1 mouse cellular context compared by ENCODE assay signal in the genomic region with DNA sequence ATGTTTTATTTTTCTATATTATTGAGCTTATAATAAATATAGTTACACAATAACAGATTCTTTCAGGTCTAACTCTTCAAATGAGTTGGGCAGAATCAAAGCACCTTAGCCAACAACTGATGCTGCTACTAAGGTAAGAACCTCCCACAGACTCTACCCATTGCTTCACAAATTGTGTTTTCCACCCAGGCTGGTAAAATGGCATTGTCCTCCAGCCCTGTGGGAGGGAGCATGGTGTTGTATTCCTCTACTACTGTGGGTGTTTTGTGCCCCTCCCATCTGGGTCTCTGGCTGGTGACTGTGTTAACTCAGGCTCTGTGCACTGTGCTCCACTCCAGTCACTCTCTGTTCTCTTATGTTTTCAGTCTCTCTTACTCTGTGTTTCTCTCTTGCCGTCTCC.
TF ChIP-seq lines count a peak whose summit lies in the region.

No protein-coding gene starts in this region.

TF ChIP-seq in CH12.LX, 34 proteins besides CTCF, POLR2A, EP300 and RAD21:
- no peak for TF ChIP-seq SIN3A (IDR thresholded peaks at IDR 0.05; ENCODE audit: low read length)
- TF ChIP-seq ZMIZ1 (IDR thresholded peaks at IDR 0.05; ENCODE audit: low read depth, low read length): no peak
- TF ChIP-seq HCFC1 (IDR thresholded peaks at IDR 0.05; ENCODE audit: low read depth, low read length): no peak
- TF ChIP-seq MAZ (IDR thresholded peaks at IDR 0.05; ENCODE audit: low read depth, low read length): no peak
- no peak for TF ChIP-seq NRF1 (IDR thresholded peaks at IDR 0.05; ENCODE audit: low read depth, low read length)
- no peak for TF ChIP-seq E2F4 (IDR thresholded peaks at IDR 0.05; ENCODE audit: insufficient replicate concordance, low read depth, low read length)
- TF ChIP-seq ZNF384 (IDR thresholded peaks at IDR 0.05; ENCODE audit: low read depth, low read length): no peak
- no peak for TF ChIP-seq POLR2AphosphoS2 (IDR thresholded peaks at IDR 0.05; ENCODE audit: low read depth, low read length)
- TF ChIP-seq ELF1 (IDR thresholded peaks at IDR 0.05; ENCODE audit: low read depth, low read length): no peak
- TF ChIP-seq BHLHE40 (IDR thresholded peaks at IDR 0.05; ENCODE audit: low read depth, low read length): no peak
- no peak for TF ChIP-seq IRF4 (IDR thresholded peaks at IDR 0.05; ENCODE audit: low read depth, low read length)
- no peak for TF ChIP-seq GABPA (IDR thresholded peaks at IDR 0.05; ENCODE audit: insufficient replicate concordance, low read depth, low read length)
- TF ChIP-seq TBP (conservative IDR thresholded peaks at IDR 0.05; ENCODE audit: low read depth, low read length): no peak
- no peak for TF ChIP-seq TCF12 (IDR thresholded peaks at IDR 0.05; ENCODE audit: low read depth, low read length)
- no peak for TF ChIP-seq MXI1 (IDR thresholded peaks at IDR 0.05; ENCODE audit: low read depth, low read length)
- no peak for TF ChIP-seq ETS1 (conservative IDR thresholded peaks at IDR 0.05; ENCODE audit: low read depth, low read length)
- no peak for TF ChIP-seq SMC3 (IDR thresholded peaks at IDR 0.05; ENCODE audit: low read depth, low read length)
- TF ChIP-seq MEF2A (IDR thresholded peaks at IDR 0.05; ENCODE audit: borderline replicate concordance, low read depth, low read length): no peak
